Mouse (Mus musculus) CH12.LX (cell line): ENCODE measurements around the gene Npnt. TPM values are rescaled to one million over a fixed set of nuclear protein-coding genes. Genes with fewer than 3 reads are reported as not detected.
A peak's percentile ranks its signal among the peaks of the same experiment; 100 is the strongest.

ENCODE experiments used
- DNase-seq: peaks from one replicate; pipeline ENCODE4 v3.0.0-alpha.2; 2013; ENCODE audit errors: extremely low read depth
- H3K27ac ChIP-seq: 2 replicates; pipeline ENCODE4 v1.5.1; 2012; ENCODE audit warnings: low read depth, mild to moderate bottlenecking, control low read depth, moderate library complexity; ENCODE audit not compliant: insufficient read depth
- H3K27me3 ChIP-seq: replicated peaks from 2 replicates; pipeline ENCODE3; 2012; ENCODE audit warnings: inconsistent platforms
- H3K36me3 ChIP-seq, 2 experiments: replicated peaks in 1 of 2; 2 replicates each; pipeline versions ENCODE3 to v1.6.1; 2012; ENCODE audit warnings: inconsistent platforms in 1 of 2, low read length in 1 of 2, mild to moderate bottlenecking in 1 of 2, mixed read lengths in 1 of 2, moderate library complexity in 1 of 2; ENCODE audit not compliant: control insufficient read depth in 1 of 2, insufficient read depth in 1 of 2
- H3K4me1 ChIP-seq, 2 experiments: 2 replicates each; pipeline ENCODE4 v1.6.1; 2012; ENCODE audit warnings: inconsistent platforms in 1 of 2, moderate library complexity in 1 of 2; ENCODE audit not compliant: insufficient read depth in 2 of 2, control insufficient read depth in 1 of 2
- H3K4me2 ChIP-seq: 2 replicates; pipeline ENCODE4 v1.6.1; 2012; ENCODE audit warnings: low read depth, mild to moderate bottlenecking, control low read depth; ENCODE audit not compliant: poor library complexity, insufficient read depth, severe bottlenecking
- H3K4me3 ChIP-seq, 3 experiments: fragments of 150-350 bp in 1 of 3; sonication (generic) in 1 of 3; replicated peaks in 1 of 3; 2 replicates each; pipeline versions ENCODE3 to v1.5.1; 2011 to 2012; ENCODE audit warnings: low read depth in 2 of 3, low read length in 2 of 3, mild to moderate bottlenecking in 2 of 3, moderate library complexity in 2 of 3, control low read depth in 1 of 3, improper control_type of control experiment in 1 of 3, inconsistent platforms in 1 of 3, mixed read lengths in 1 of 3; ENCODE audit not compliant: poor library complexity in 1 of 3
- H3K79me2 ChIP-seq: replicated peaks from 2 replicates; pipeline ENCODE4 v1.6.1; 2012; ENCODE audit warnings: mild to moderate bottlenecking, moderate library complexity; ENCODE audit not compliant: control insufficient read depth, poor library complexity, insufficient read depth, severe bottlenecking; ENCODE audit errors: extremely low read depth
- H3K9ac ChIP-seq: 2 replicates; pipeline ENCODE4 v1.6.1; 2012; ENCODE audit warnings: low read depth, mild to moderate bottlenecking, control low read depth, moderate library complexity; ENCODE audit not compliant: insufficient read depth
- H3K9me3 ChIP-seq: replicated peaks from 2 replicates; pipeline ENCODE3; 2012; ENCODE audit warnings: low read length, inconsistent platforms, mixed read lengths
- BHLHE40 ChIP-seq: IDR thresholded peaks from 2 replicates; pipeline ENCODE4 v1.6.1; 2011; ENCODE audit warnings: mild to moderate bottlenecking, low read depth, low read length, improper control_type of control experiment
- CHD1 ChIP-seq: IDR thresholded peaks from 2 replicates; pipeline ENCODE4 v1.6.1; 2012; ENCODE audit warnings: low read depth, low read length, improper control_type of control experiment, inconsistent platforms
- CHD2 ChIP-seq: IDR thresholded peaks from 2 replicates; pipeline ENCODE4 v1.6.1; 2011; ENCODE audit warnings: low read length, improper control_type of control experiment
- CTCF ChIP-seq, 2 experiments: IDR thresholded peaks in 1 of 2; conservative IDR thresholded peaks in 1 of 2; 2 replicates each; pipeline ENCODE4 v1.5.1; 2011 to 2012; ENCODE audit warnings: low read depth in 2 of 2, low read length in 2 of 2, improper control_type of control experiment in 1 of 2, inconsistent platforms in 1 of 2, mild to moderate bottlenecking in 1 of 2, moderate library complexity in 1 of 2
- E2F4 ChIP-seq: IDR thresholded peaks from 2 replicates; pipeline ENCODE4 v1.6.1; 2011; ENCODE audit warnings: low read depth, low read length, improper control_type of control experiment; ENCODE audit not compliant: insufficient replicate concordance
- ELF1 ChIP-seq: IDR thresholded peaks from 2 replicates; pipeline ENCODE4 v1.6.1; 2014; ENCODE audit warnings: low read depth, mild to moderate bottlenecking, inconsistent platforms, low read length, improper control_type of control experiment
- EP300 ChIP-seq: IDR thresholded peaks from 2 replicates; pipeline ENCODE4 v1.6.1; 2011; ENCODE audit warnings: low read length, improper control_type of control experiment
- GABPA ChIP-seq: IDR thresholded peaks from 2 replicates; pipeline ENCODE4 v1.6.1; 2012; ENCODE audit warnings: low read depth, low read length, improper control_type of control experiment, inconsistent platforms; ENCODE audit not compliant: insufficient replicate concordance
- IRF4 ChIP-seq: IDR thresholded peaks from 2 replicates; pipeline ENCODE4 v1.6.1; 2014; ENCODE audit warnings: low read depth, mild to moderate bottlenecking, inconsistent platforms, low read length, improper control_type of control experiment
- JUN ChIP-seq: IDR thresholded peaks from 2 replicates; pipeline ENCODE4 v1.6.1; 2011; ENCODE audit warnings: low read depth, mild to moderate bottlenecking, low read length, improper control_type of control experiment, moderate library complexity; ENCODE audit not compliant: insufficient read depth
- JUND ChIP-seq: conservative IDR thresholded peaks from 2 replicates; pipeline ENCODE4 v1.6.1; 2011; ENCODE audit warnings: low read depth, low read length, improper control_type of control experiment
- KAT2A ChIP-seq: IDR thresholded peaks from 2 replicates; pipeline ENCODE4 v1.6.1; 2012; ENCODE audit warnings: low read length, improper control_type of control experiment, inconsistent platforms; ENCODE audit not compliant: insufficient replicate concordance
- MAFK ChIP-seq: IDR thresholded peaks from 2 replicates; pipeline ENCODE4 v1.6.1; 2011; ENCODE audit warnings: low read length, improper control_type of control experiment; ENCODE audit not compliant: insufficient replicate concordance
- MEF2A ChIP-seq: IDR thresholded peaks from 2 replicates; pipeline ENCODE4 v1.6.1; 2014; ENCODE audit warnings: low read depth, mild to moderate bottlenecking, inconsistent platforms, low read length, improper control_type of control experiment, borderline replicate concordance
- NELFE ChIP-seq: IDR thresholded peaks from 2 replicates; pipeline ENCODE4 v1.6.1; 2011; ENCODE audit warnings: low read depth, low read length, improper control_type of control experiment
- NRF1 ChIP-seq: IDR thresholded peaks from 2 replicates; pipeline ENCODE4 v1.6.1; 2014; ENCODE audit warnings: low read depth, mild to moderate bottlenecking, inconsistent platforms, low read length, improper control_type of control experiment, moderate library complexity
- PAX5 ChIP-seq: IDR thresholded peaks from 2 replicates; pipeline ENCODE4 v1.6.1; 2012; ENCODE audit warnings: low read length, inconsistent platforms, mixed read lengths
- POLR2A ChIP-seq: IDR thresholded peaks from 2 replicates; pipeline ENCODE4 v1.6.1; 2011; ENCODE audit warnings: low read depth, mild to moderate bottlenecking, improper control_type of control experiment, low read length
- RAD21 ChIP-seq: IDR thresholded peaks from 2 replicates; pipeline ENCODE4 v1.6.1; 2011; ENCODE audit warnings: low read depth, mild to moderate bottlenecking, low read length, improper control_type of control experiment, moderate library complexity
- RCOR1 ChIP-seq: conservative IDR thresholded peaks from 2 replicates; pipeline ENCODE4 v1.6.1; 2012; ENCODE audit warnings: low read depth, mild to moderate bottlenecking, inconsistent platforms, low read length, improper control_type of control experiment
- SMC3 ChIP-seq: IDR thresholded peaks from 2 replicates; pipeline ENCODE4 v1.6.1; 2011; ENCODE audit warnings: low read depth, low read length, improper control_type of control experiment
- TCF12 ChIP-seq: IDR thresholded peaks from 2 replicates; pipeline ENCODE4 v1.6.1; 2014; ENCODE audit warnings: low read depth, mild to moderate bottlenecking, inconsistent platforms, low read length, improper control_type of control experiment
- UBTF ChIP-seq: IDR thresholded peaks from 2 replicates; pipeline ENCODE4 v1.6.1; 2012; ENCODE audit warnings: low read depth, mild to moderate bottlenecking, inconsistent platforms, low read length, improper control_type of control experiment, moderate library complexity
- USF2 ChIP-seq: conservative IDR thresholded peaks from 2 replicates; pipeline ENCODE4 v1.6.1; 2011; ENCODE audit warnings: low read depth, low read length, improper control_type of control experiment
- ZNF384 ChIP-seq: IDR thresholded peaks from 2 replicates; pipeline ENCODE4 v1.6.1; 2012; ENCODE audit warnings: low read depth, low read length, improper control_type of control experiment, inconsistent platforms
- dilution Hi-C: fragments of 300-500 bp; cut with MboI; formaldehyde crosslinking; loops from 2 replicates; pipeline ENCODE4 v1.14.3; 2020; ENCODE audit warnings: low sequenced_read_pairs; ENCODE audit not compliant: extremely low pct_unique_long_range_greater_than_20kb, extremely low pct_ligation_motif_present
- in situ Hi-C: fragments of 300-500 bp; cut with MboI; formaldehyde crosslinking; loops from 3 replicates; pipeline ENCODE4 v1.14.3; 2019; ENCODE audit warnings: low sequenced_read_pairs, low pct_ligation_motif_present, low pct_unique_long_range_greater_than_20kb, mixed read lengths
- polyA plus RNA-seq: library from polyadenylated mRNA; unstranded; fragments of >175 nt; gene quantifications from 2 replicates; pipeline ENCODE4 v1.2.1, GENCODE M21; 2012; ENCODE audit warnings: low read depth; ENCODE audit not compliant: insufficient read length
- total RNA-seq, 2 experiments: library from RNA; depleted of rRNA; stranded (reverse); fragments of 300-350 nt in 1 of 2; fragments of >200 nt in 1 of 2; gene quantifications; 2 replicates each; pipeline ENCODE4 v1.2.3; 2012 to 2014

The Npnt gene
- total and polyA plus RNA-seq, 3 experiments, result 0.08 to 1.0 (median 0.20) TPM

DNA sequence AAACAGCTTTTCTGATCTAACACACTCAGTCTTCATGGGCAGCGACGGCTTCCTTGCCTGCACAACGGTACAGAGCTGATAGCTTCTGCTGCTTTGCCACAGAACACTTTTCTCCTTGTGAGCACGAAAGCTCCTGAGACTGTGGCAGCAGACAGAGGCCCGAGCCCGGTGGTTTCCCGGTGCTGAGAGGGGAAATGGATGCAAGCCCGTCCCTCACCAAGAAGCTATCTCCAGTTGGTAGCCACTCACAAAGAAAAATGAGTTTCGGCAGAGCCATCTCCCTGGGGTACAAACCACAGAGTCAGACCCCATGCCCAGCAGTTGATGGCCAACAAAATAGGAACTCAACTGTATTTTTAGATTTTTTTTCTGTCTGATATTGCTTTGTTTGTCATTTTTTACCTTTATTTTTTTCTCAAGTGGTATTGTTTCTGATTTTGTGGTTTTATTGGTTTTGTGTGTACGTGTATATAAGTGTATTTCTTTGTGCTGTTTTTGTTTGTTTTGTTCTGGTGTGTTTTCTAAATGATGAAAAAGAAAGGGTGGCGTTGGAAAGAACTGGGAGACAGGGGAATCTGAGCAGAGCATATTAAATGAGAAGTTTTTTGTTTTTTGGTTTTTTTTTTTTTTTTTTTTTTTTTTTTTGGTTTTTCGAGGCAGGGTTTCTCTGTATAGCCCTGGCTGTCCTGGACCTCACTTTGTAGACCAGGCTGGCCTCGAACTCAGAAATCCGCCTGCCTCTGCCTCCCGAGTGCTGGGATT is 111.3 kb downstream of the Npnt start:
- dilution Hi-C loops (no loop called here), in situ Hi-C loops (no loop called here)
- TF ChIP-seq USF2 (no peak; the same call in 1 of the 2 replicates), BHLHE40 (peak; percentile 77), RAD21 (peak; percentile 17), EP300 (peak; percentile 79), TCF12 (no peak), UBTF (peak; percentile 91), CHD2 (peak; percentile 10; the same call in 1 of the 2 replicates), IRF4 (peak; percentile 79), MAFK (no peak), PAX5 (no peak), E2F4 (no peak), ZNF384 (peak; percentile 89), RCOR1 (no peak), NELFE (no peak), GABPA (no peak), SMC3 (peak; percentile 44), MEF2A (peak; percentile 89), CTCF (conservative IDR thresholded peaks at IDR 0.05 in 1 of 2, IDR thresholded peaks at IDR 0.05 in 1 of 2; ENCODE audit: low read depth in 2 of 2, low read length in 2 of 2) (no peak), JUN (no peak), JUND (no peak), CHD1 (peak; percentile 89), POLR2A (peak; percentile 44), KAT2A (0 out of 2 replicates have a peak, but pooled peaks have one; percentile 3), ELF1 (no peak), NRF1 (no peak)
- no peaks in the 10 kb centered on the region for H3K79me2 ChIP-seq
- H3K9ac ChIP-seq, result no peak overlapping the region
- peak overlapping the region; percentile 32; the same call in 1 of the 2 replicates for H3K4me2 ChIP-seq
- H3K27ac ChIP-seq, result peak overlapping the region; percentile 65
- no peaks in the 10 kb centered on the region for H3K27me3 ChIP-seq
- peaks cover 10 to 43% of the 10 kb centered on the region in 2 experiments for H3K4me1 ChIP-seq
- peak; percentile 94 for DNase-seq
- no peak overlapping the region for H3K4me3 ChIP-seq
- H3K36me3 ChIP-seq, result peaks cover 14 to 48% of the 10 kb centered on the region in 2 experiments
- no peaks in the 10 kb centered on the region for H3K9me3 ChIP-seq
